Mouse (Mus musculus) MN1 (cell line): ENCODE data around the gene Dnase2a.

ENCODE experiments used
- DNase-seq: peaks from one replicate; pipeline ENCODE4 v3.0.0-alpha.2; 2016; ENCODE audit warnings: low spot score

The Dnase2a gene

DNA sequence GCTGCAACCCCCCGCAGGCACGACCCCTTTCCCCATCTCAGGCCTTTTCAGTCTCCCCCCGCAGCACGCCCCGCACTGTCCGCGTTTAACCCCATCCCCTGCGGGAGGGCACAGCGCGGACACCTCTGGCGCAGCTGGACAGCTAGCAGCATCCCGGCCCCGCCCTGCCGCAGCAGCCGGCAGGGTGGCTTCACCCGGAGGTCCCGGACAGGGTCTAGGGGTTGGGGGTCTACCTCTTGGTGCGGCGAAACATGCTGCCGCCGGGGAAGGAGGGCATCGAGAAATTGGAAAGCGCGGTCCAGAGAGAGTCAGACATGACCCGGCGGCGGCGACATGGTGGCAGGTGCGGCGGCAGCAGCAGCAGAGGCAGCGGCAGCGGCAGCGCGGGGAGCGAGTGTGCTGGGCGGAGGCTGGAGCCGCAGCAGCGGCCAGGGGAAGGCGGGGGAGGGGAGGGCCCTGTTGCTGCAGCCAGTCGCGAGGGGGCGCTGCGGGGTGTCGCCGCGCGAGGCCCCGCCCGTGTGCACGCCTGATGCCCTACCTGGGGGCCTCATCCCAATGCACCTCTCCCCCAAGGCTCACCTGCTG is 28.7 kb downstream of the Dnase2a start, which contains the start of gene Mast1:
Gene Mast1 (minus strand): TSS at position 398 of the 585 bp plus-strand sequence.
- peak; percentile 89 for DNase-seq

- DNase-seq, result no peak
These were observed 29.5 kb downstream of the Dnase2a start for GRCm38 (mm10) chr8:84937620-84938485.

DNA sequence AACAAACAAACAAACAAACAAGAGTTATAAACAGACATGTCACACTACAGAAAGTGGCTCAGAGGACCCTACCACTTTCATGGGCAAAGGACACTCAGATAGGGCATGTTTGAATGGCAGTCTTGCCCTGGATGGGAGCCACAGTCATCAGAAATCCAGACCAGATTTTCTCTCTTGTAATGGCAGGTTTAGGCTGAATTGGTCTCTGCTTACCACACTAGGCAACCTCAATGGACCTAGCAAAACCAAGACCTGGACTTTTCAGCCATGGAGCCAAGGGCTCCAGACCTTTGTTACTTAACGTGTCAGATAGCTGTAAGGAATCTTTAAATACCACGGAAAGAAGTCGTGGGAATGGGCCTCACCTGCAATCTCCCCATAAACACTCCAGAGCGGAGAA is 35.3 kb downstream of the Dnase2a start:
- DNase-seq, result peak; percentile 79

DNA sequence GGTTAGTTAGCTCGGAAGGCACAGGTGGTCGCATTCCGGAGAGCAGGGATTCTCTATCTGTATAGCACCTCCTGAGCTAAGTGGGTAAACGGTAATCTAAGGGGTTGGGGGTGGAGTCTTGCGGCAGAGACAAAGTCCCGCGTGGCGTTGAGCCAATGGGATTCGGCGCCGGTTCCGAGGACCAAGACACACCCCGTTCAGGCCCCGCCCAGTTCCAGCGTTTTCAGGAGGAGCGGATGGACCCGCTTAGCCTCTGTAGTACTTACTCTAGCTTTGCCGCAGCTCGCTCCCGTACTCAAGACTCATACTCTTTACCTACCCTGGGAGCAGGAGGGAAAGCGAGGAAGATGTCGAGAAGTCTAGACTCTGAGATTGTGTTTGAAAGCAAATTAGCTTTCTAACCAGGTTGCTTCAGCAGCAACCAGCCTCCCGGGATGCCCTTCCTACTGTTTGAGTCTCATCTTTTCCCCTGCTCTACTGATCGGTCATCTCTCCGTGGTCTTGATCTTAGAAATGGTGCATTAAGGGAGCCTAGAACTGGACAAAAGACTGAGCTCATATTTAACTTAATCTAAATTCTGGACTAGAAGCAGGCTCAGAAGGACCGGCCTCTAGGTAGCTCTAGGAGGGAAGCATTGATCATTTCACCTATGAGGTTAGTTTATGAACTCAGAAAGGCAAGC is 36.3 kb downstream of the Dnase2a start:
- DNase-seq, result peak; percentile 94

GRCm38 (mm10) chr8:84945235-84945632 is 36.9 kb downstream of the Dnase2a start:
- DNase-seq, result peak; percentile 87

DNA sequence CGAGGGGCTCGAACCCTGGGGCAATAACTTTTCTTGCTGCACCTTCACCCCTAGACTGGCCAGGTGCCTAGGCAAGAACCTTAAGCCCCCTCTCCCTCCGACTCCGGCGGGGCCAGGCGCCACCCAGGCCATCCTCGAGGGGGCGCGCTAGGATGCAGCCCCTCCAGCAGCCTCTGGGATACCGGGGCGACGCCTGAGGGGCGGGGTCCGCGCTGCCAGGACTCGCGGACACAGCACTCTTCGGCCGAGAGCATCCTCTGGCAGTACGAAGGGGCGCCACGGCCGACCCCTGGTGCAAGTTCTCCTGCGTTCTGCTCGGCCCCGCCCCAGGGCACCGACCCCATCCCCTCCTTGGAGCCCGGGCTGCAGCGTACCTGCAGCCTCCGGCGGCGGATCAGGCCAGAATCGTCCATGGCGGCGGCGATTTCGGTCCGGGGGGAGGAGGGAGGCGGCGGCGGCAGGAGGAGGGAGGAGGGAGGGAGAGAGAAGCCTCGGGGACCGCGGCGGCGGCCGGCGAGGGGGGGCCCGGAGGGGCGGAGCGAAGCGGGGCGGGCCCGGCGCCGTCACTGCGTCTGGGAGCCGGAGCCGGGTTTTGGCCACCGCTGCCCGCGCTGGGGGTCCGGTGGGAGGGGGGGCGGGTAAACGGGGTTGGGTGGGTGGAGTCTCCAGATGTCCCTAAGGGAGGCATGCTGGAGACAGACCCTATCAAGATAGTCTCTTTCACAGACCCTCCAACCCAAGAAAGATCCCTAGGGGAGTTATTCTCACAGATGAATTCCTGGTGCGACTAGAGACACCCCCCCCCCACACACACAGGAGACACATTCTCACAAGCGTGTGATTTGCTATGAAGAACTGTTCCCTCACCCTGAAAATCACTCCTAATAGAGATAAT is 37.5 kb downstream of the Dnase2a start:
- DNase-seq, result peak; percentile 90

GRCm38 (mm10) chr8:84946528-84947240 is 38.3 kb downstream of the Dnase2a start, which contains the start of gene Rtbdn:
Gene Rtbdn (plus strand): TSS chr8:84946991.
- peak; percentile 86 for DNase-seq

DNA sequence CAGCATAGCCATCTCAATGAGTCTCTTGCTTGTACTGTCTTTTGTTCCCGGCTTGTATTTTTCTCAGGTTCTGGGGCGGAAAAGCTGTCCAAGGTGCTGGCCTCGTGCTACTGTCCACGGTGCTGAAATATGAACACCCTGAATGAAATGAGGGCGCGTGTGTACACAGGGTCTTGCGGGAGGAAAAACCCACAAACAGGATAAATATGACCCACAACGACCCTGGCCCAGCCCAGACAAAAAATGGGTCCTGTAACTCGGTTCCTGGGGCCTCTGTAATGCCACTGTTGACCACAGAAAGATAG is 38.8 kb downstream of the Dnase2a start:
- DNase-seq, result no peak

DNA sequence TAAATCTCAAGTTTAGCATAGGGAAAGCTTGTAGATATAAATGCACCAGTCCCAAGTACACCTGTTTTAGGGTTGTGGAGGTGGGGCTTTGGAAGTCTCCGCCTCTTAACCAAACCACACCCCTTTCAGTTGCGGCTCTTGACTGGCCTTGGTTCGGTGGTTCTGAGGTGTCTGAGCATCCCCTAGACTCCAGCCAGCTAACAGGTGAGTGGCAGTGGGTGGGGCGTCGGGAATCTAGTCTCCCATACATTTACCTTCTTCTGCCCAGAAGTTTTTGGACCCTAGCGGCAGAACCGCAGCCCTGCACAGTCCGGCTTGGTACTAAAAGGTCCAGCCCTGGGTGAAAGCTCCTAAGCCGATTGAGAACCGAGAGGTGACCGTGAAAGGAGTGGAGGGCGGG is 41.4 kb downstream of the Dnase2a start:
- DNase-seq, result no peak

GRCm38 (mm10) chr8:84952612-84953255 is 44.4 kb downstream of the Dnase2a start:
- peak; percentile 78 for DNase-seq

- DNase-seq, result peak; percentile 92
These were observed 48.4 kb downstream of the Dnase2a start for GRCm38 (mm10) chr8:84956768-84957167.

GRCm38 (mm10) chr8:84959811-84960210 is 51.5 kb downstream of the Dnase2a start:
- no peak for DNase-seq

DNA sequence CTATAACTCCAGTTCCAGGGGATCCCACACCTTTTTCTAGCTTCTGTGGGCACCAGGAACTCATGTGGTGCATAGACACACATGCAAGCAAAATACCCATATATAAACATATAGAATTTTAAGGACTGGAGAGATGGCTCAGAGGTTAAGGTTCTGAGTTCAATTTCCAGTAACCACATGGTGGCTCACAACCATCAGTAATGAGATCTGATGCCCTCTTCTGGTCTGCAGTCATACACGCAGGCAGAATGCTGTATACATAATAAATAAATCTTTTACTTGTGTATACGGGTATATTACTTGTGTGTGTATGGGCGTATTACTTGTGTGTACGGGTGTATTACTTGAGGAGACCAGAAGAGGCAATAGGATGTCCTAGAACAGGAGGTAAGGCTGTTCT is 55.6 kb downstream of the Dnase2a start:
- DNase-seq, result no peak

DNA sequence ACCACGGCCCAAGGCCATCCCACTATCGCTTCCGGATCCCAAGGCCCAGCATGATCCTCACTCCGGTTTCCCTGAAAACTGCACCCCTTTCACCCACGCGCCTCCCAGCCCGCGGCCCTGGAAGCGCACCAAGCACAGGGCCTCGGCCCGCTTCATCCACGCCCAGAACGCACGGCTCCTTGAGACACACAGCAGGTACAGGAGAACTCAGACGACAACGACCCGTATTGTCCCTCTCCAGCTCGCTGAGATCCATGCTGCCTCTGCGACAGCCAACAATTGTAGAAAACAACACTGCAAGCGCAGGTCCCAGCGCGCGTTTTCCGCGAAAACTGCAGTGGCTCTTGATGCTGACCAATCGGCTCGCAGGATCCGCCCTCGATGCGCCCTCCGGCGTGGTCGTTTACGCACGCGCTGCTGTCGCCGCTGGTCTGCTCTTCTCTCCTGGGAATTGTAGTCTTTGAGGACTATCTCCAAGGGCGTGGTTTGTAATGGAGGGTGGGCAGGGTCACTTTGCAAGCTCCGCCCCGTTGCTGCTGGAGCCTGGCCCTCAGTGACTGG is 57.5 kb downstream of the Dnase2a start:
- DNase-seq, result peak; percentile 99

DNA sequence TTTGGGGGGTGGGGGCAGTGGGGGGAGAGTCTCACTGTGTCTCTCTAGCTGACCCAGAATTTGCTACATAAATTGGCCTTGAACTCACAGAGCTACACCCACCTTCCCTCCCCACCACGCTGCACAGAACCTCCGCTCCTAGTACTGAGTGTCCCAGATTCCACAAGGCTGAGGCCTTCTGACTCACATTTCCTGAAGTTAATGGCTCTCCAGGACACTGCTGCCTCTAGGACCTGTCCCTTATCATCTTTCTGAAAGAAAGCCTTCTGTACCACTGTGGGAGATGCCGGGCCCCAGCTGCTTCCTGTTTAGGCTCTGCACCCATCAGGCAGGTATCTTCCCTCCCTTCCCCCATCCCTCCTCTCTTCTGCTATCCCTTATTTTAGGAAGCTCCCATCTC is 58.2 kb downstream of the Dnase2a start:
- peak; percentile 44 for DNase-seq

DNA sequence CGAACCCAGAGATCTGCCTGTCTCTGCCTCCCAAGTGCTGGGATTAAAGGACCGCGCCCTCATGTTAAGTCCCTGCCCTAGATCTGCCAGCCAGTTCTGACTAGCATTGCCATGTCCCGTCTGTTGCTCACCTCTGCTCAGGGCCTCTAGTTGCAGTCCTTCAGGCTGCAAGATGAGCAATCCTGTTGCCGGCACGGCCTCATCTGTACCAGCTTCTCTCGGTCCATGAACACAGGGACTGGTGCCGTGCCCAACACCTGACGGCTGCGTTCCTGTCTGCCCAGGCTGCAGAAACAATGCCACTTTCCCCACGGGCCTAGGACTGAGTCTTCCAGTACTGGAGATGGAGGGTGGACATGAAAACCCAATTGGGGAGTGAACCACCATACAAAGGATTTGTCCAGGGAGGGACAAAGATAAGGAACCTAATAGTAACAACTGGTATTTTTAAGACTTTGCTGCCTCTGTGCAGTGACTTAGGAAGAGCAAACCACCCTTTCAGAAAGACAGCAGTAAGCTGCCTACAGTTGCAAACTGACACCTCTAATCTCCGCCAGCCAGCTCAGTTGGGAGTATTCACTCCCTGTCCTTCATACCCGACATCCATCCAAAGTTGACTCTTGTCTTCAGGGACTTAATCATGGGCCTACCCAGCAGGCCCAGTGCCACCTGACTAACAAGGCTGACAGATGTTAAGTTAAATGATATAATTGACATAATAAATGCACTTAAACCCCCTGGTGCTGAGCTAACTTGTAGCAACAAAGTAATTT is 59.4 kb downstream of the Dnase2a start:
- no peak for DNase-seq

DNA sequence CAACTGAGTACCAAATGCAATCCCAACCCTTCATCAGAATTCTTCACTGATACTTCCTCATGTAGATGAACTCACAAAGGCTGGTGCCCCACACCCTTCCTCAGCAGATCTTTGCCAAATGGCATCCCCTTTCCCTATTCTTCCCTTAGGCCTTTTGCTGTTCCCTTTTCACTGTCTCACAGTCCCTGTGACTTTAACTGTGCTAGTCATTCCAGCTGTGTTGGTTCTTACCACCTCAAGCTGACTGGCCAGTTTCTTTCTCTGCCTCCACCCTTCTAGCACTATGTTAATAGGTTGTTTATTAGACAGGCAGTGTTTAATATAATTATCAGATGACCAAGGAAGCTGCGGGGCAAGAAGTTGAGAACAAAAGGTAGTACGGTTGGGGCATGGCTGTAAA is 60.3 kb downstream of the Dnase2a start:
- peak; percentile 56 for DNase-seq

DNA sequence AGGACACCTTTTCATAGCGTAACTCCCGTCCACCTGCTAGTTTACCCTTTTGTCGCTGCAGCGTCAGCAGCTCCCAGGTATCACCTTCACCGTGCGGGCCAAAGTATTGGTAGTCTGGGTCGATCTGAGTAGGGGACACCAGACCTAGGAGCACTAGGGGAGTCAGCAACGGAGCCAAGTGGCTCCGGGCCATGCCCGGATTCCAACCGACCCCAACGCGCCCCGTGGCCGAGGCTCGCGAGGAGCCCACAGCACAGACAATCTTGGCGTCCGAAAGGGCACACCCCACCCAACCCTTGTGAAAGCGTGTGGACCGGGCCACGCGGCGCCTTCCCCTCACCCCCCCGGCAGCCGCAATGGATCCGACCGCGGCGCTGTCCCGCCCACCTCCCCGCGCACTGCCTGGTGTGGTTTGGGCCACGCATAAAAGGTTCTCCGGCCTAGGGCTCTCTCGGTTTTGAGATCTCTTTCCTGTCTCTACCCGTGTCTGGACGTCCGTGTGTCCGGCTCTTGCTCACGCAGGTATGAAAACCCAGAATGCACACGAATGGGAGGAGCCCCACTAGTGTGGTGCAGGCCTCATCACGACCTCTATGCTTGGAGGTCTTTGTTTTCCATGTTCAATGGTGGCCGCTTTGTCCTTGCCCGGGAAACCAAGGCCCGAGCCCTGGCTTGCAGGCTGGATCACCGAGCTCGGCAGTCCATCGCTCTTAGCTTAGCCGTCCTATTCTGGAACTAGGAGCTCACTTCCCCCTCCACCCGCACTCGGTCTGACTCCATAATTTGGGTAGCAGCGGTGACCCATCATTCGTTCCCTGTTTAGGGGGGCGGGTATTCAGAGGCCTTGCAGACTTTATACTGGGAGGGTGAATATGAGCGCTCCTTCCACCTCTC is 61.1 kb downstream of the Dnase2a start, which contains the start of the genes Gm49661, Prdx2 and Rnaseh2a:
Gene Gm49661 (minus strand): TSS at position 193 of the 894 bp plus-strand sequence.
Gene Prdx2 (plus strand): TSS at position 347 of the 894 bp plus-strand sequence.
Gene Rnaseh2a (minus strand): TSS at position 527 of the 894 bp plus-strand sequence.
- peak; percentile 83 for DNase-seq
